8 mouse cellular contexts compared by ENCODE assay signal in genomic region chr2:155369333-155369883, GRCm38 (mm10). TPM values are rescaled to one million over a fixed set of nuclear protein-coding genes. Genes with fewer than 3 reads are reported as not detected.
A peak's percentile ranks its signal among the peaks of the same experiment; 100 is the strongest.
DNase-seq lines count a peak whose midpoint lies in the region; ATAC-seq and TF ChIP-seq lines count a peak whose summit lies in the region.

No protein-coding gene starts in this region.

- no peaks in the 10 kb centered on the region for H3K27me3 ChIP-seq in lung, embryonic 14.5 days (ENCODE audit: insufficient read depth, low read length)

- peak; percentile 86 for ATAC-seq in lung, embryonic 14.5 days (ENCODE audit: insufficient read depth)

- H3K4me2 ChIP-seq in lung, embryonic 14.5 days: no peak overlapping the region

- H3K9ac ChIP-seq in lung, embryonic 14.5 days: no peak overlapping the region

- no peak for TF ChIP-seq CTCF in lung, embryonic 14.5 days (IDR thresholded peaks at IDR 0.05; ENCODE audit: low read depth)

- no peak overlapping the region for H3K4me3 ChIP-seq in lung, embryonic 14.5 days (ENCODE audit: low read depth, low read length)

- no peaks in the 10 kb centered on the region for H3K9me3 ChIP-seq in lung, embryonic 14.5 days (ENCODE audit: low read depth, low read length)

- intact Hi-C loops in gastrocnemius, postnatal 14 days (cut with DNase I; ENCODE audit: low total_unique reads): no loop called here

- peak; percentile 57 for DNase-seq in ovary, adult 18-20 months (ENCODE audit: low spot score)
- no peak for DNase-seq in ovary, postnatal 36 days (ENCODE audit: low spot score)
- DNase-seq in gastrocnemius, postnatal 14 days: peak; percentile 64
- peak; percentile 42 to 43 for DNase-seq in kidney, adult 8-10 months
- DNase-seq in lung, embryonic 14.5 days: peak; percentile 82
- no peak for DNase-seq in B cell, adult 2 months
- DNase-seq in cerebellum, adult 9-11 months: no peak
- DNase-seq in right cerebral cortex, postnatal 25 days: no peak

- H3K27ac ChIP-seq in lung, embryonic 14.5 days (ENCODE audit: low read depth): peak overlapping the region; percentile 74

- no peaks in the 10 kb centered on the region for H3K36me3 ChIP-seq in lung, embryonic 14.5 days (ENCODE audit: insufficient read depth)

- WGBS in lung, embryonic 14.5 days: 14% methylated on average over 7 of the region's 7 CpGs

- H3K4me1 ChIP-seq in lung, embryonic 14.5 days (ENCODE audit: insufficient read depth): no peaks in the 10 kb centered on the region

RNA-seq across cellular contexts. Expression of gene Trp53inp2, which starts 11.5 kb away (rescaled TPM):
- total RNA-seq in gastrocnemius, postnatal 14 days (2021): 100 to 1,000 TPM; 286 to 325 TPM
- polyA plus RNA-seq in lung, embryonic 14.5 days (2014; fragmentation: Nextera tagmentation; extraction: Ambion mirVana): 15.0 and 17.8 TPM in 2 replicates

RNA-seq across cellular contexts. Expression of gene Pigu, which starts 12.2 kb away (rescaled TPM):
- 10 to 100 TPM; 22.2 to 24.0 TPM for total RNA-seq in gastrocnemius, postnatal 14 days (2021)
- polyA plus RNA-seq in lung, embryonic 14.5 days (2014; fragmentation: Nextera tagmentation; extraction: Ambion mirVana): 52.0 and 54.0 TPM in 2 replicates

Comparison
In these comparisons a context has a peak if more than half of its experiments do, and no peak if none do; other contexts are left out.
1. DNase-seq: peak in ovary, adult 18-20 months (single experiment), gastrocnemius, postnatal 14 days (single experiment), kidney, adult 8-10 months (2 of 2) and lung, embryonic 14.5 days (single experiment); none in ovary, postnatal 36 days (single experiment), B cell, adult 2 months (0 of 2), cerebellum, adult 9-11 months (single experiment) and right cerebral cortex, postnatal 25 days (single experiment).